Mouse (Mus musculus) hematopoietic stem cell, adult 5-6 weeks (primary cell): ENCODE measurements at regions not wholly inside any gene's neighbourhood (a gene's known extent, or its start where the extent isn't known, plus 50 kb on each side); places are given as distances from the start of the nearest gene placed in this dataset.

Experiments used
- ATAC-seq, 2 experiments: fragments of 125-278 bp in 1 of 2; replicated peaks in 1 of 2; 2 replicates each; pipeline ENCODE4 v1.8.0; 2016 to 2017; ENCODE audit warnings: inconsistent platforms in 2 of 2, mild to moderate bottlenecking in 2 of 2, moderate number of reproducible peaks in 2 of 2, low read depth in 1 of 2, moderate TSS enrichment in 1 of 2; ENCODE audit not compliant: low FRiP score in 2 of 2, poor library complexity in 2 of 2, severe bottlenecking in 2 of 2, insufficient read depth in 1 of 2, low TSS enrichment in 1 of 2

DNA sequence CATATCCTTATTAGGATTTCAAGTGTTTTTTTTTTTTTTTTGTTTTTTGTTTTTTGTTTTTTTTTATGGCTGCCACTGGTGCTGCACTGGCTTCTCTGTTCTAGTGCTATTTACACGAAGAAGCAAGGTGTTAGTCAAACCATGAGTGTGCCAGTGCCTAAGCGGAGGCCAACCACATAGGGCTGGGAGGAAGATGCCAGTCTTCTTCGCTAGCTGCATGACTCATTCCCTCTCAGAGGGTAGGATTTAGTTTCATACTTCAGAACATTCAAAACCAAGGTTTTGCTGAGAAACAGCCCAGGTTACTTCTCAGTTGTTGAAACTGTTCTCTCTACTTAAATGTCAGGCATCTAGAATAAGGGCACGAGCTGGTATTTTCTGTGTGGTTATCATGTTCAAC is 72.6 kb downstream of the Icos start:
- ATAC-seq = no peak

- no peak for ATAC-seq
Observed at GRCm38 (mm10) chr1:61053676-61054075, 75.9 kb downstream of the Icos start.

- ATAC-seq = no peak
Observed at GRCm38 (mm10) chr1:61054391-61054790, 76.7 kb downstream of the Icos start.

GRCm38 (mm10) chr1:61055176-61055575 is 77.4 kb downstream of the Icos start:
- ATAC-seq = peak; percentile 56 to 65; a peak in 3 of 4 replicates

DNA sequence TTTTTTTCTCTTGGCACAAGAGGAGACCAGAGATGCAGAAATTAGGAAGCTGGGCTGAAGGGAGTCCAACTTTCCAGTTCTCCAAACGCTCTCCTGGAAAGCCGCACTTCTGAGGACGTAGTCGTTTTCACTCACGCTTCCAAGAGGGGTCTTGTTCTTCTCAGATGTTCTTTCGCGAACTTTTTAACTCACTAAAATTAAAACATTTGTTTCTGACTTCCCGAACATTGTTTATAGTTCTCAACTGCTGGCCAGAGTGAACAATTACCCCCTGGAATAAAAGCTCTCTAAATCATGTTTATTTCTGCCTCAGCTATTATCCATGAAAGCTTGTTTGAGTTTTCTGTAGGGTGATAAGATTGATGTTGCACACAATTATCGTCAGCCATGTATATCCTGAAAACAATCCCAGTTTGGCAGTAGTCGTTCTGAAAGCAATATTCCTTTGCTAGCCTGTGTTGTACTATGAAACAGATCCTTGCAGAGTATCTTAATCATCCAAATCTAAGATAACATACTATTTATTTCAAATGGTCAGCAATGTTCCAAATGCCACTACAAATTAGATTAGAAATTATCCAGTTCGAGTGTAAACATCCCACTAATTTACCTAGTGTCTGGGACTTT is 82.3 kb downstream of the Icos start:
- ATAC-seq = no peak

GRCm38 (mm10) chr1:61061892-61062460 is 84.2 kb downstream of the Icos start:
- no peak for ATAC-seq

- ATAC-seq = no peak
Observed at GRCm38 (mm10) chr1:61068112-61068511, 90.4 kb downstream of the Icos start.

DNA sequence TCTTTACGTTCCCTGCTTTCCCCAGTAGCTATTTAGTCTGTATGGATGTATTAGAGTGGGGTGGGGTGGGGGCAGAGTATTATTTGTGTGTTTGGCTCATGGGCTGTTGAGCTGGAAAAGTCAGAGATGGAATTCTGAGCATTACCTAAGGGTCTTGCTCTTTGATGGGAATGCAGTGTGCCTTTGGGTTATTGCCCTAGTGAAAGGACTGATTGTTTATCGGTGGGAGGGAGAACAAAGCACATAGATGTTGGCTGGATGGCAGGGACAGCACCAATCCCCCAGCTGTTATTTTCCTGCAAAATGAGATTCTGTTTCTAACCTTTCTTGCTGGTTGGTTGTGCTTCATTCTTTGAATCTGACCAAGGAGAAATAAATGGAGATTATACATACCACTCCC is 96.4 kb downstream of the Icos start:
- ATAC-seq = no peak

GRCm38 (mm10) chr1:61075335-61075734 is 97.6 kb downstream of the Icos start:
- no peak for ATAC-seq

- no peak for ATAC-seq
Observed at GRCm38 (mm10) chr1:61084732-61085131, 107.0 kb downstream of the Icos start.

GRCm38 (mm10) chr1:61086811-61087210 is 109.1 kb downstream of the Icos start:
- ATAC-seq = no peak

GRCm38 (mm10) chr1:61090801-61091200 is 113.1 kb downstream of the Icos start:
- ATAC-seq = no peak

DNA sequence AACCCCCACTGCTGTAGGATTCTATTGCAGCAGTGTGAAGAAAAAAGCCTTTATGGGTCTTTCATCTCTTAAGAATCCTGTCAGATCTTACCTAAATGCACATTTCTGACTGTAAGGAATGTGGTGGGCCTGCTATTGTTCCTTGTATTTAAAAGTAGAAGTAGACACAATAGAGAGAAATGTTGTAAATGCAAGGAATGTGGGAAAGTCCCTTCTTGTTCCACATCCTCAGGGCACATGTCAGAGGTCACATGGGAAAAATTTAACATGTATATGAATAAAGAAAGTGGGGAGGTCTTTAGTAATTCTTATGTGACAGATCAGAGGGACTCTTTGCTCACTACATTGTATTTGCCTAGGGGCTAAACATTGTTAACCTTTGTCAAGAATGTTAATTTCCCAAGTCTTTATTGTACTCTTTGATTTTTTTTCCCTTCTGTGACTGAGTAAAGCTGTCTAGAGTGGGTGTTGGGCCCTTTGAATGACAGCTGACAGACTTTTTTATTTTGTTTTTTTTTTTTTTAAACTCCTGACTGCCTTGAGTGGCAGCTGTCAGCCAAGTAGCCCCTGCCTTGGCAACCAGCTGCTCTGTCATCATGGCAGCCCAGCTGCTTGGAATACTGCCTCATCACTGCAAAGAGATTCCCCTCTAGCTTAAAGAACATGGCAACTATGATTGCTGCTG is 117.9 kb downstream of the Icos start:
- ATAC-seq = no peak

DNA sequence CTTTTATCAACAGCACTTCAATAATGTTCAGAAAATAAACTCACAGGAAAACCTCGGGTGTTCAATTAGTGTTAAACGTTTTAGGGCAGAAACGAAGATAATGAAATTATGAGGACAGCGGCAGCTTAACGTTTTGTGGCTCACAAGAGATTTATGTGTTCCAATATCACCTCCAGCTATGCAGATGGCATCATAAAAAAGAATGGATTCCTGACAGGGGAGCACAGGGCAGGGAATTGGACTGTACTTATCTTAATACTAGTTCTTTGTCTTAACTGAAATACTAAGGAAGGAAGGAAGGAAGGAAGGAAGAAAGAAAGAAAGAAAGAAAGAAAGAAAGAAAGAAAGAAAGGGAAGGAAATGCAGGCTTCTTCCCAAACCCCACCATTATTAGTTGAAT is 121.6 kb downstream of the Icos start:
- no peak for ATAC-seq

DNA sequence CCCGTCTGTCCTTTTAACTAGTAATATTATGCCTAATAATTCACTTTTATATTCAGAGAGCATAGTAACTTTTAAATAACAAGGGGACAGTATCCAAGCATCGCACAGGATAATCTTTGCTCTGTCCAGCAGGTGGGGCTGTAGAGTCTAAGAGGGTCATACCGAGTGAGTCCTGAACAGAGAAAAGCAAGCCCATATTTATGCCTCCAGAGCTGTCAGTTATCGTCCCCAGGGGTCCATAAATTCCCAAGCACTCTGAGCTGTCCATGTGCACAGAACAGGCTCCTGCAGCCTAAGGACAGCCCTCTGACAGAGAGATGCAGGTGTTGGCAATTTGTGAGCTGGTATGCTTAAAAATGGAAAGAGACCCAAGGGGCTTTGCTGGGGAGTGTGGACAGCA is 124.0 kb downstream of the Icos start:
- ATAC-seq = peak; percentile 60 to 75; a peak in 2 of 4 replicates

- no peak for ATAC-seq
Observed at GRCm38 (mm10) chr1:61102346-61102745, 124.6 kb downstream of the Icos start.

DNA sequence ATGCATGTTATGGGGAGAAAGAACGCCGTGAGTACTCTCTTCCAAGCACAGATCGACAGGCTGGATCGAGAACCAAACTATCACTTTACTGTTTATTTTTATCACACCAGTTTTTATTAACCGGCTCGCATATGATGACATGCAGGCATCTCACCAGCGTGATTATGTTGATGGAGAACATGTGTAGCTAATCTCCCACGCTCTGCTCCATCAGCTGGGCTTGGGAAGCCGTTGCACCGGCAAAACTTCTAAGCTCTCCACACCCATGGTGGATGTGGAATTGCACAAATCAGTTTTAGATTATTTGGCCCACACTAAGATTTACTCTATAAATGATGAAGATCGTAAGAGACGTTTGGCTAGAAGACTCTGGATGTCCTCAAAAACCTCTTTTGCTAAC is 125.9 kb downstream of the Icos start:
- ATAC-seq = no peak

DNA sequence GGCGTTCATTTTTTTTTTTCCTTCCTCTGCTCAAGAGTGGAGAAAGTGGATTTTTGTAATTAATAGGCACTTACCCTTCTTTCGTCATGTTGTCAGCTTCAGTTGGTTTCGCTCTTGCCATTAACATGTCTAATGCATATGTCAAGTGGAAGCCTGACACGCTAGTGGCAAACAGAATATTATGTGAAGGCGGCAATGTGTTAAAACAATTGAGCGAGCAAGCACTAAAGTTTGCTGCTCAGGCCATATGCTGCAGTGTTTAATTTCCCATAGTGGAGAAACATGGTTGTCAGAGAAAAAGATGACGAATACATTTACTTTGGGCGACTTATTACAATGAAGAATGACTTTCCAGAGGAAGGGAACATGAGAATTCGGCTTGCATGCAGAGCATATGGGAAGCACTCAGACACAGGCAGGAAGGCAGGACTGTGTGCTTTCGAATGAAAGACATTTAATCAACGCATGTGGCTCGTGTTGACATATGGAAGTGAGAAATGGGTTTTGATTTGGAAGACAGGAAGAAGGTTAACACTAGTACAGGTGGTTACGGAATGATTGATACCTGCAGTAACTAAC is 134.1 kb downstream of the Icos start:
- ATAC-seq = no peak
